Mouse (Mus musculus) midbrain, postnatal 0 days (tissue): Measurements from ENCODE around the gene Angptl4. TPM values are rescaled to one million over a fixed set of nuclear protein-coding genes. Genes with fewer than 3 reads are reported as not detected.

Experiments used
- ATAC-seq: fragments of 200-750 bp; cut with Nextera tagmentation; 2 replicates; pipeline ENCODE4 v1.8.0; 2017; ENCODE audit warnings: moderate number of reproducible peaks, mild to moderate bottlenecking, moderate TSS enrichment, moderate library complexity; ENCODE audit not compliant: low FRiP score
- DNase-seq: peaks from one replicate; pipeline ENCODE4 v3.0.0-alpha.2; 2015; ENCODE audit warnings: low spot score
- H3K27ac ChIP-seq: fragments of 300-500 bp; sonication (generic); 2 replicates; pipeline ENCODE4 v1.5.1; 2014; ENCODE audit warnings: low read depth, mild to moderate bottlenecking, low read length, mixed read lengths
- H3K27me3 ChIP-seq: fragments of 300-500 bp; sonication (generic); 2 replicates; pipeline ENCODE4 v1.6.1; 2014; ENCODE audit warnings: low read length, control low read depth, mixed read lengths; ENCODE audit not compliant: insufficient read depth
- H3K36me3 ChIP-seq: fragments of 300-500 bp; sonication (generic); 2 replicates; pipeline ENCODE4 v1.6.1; 2014; ENCODE audit warnings: low read length, control low read depth, mixed read lengths; ENCODE audit not compliant: insufficient read depth
- H3K4me1 ChIP-seq: fragments of 300-500 bp; sonication (generic); 2 replicates; pipeline ENCODE4 v1.6.1; 2014; ENCODE audit warnings: mild to moderate bottlenecking, control low read depth, antibody characterized with exemption, low read length, mixed read lengths; ENCODE audit not compliant: insufficient read depth
- H3K4me2 ChIP-seq: fragments of 300-500 bp; sonication (generic); 2 replicates; pipeline ENCODE4 v1.6.1; 2014; ENCODE audit warnings: low read depth, mild to moderate bottlenecking, low read length, mixed read lengths; ENCODE audit not compliant: poor library complexity, severe bottlenecking
- H3K4me3 ChIP-seq: fragments of 300-500 bp; sonication (generic); 2 replicates; pipeline ENCODE4 v1.5.1; 2014; ENCODE audit warnings: low read depth, mild to moderate bottlenecking, low read length, moderate library complexity
- H3K9ac ChIP-seq: fragments of 300-500 bp; sonication (generic); replicated peaks from 2 replicates; pipeline ENCODE4 v1.6.1; 2014; ENCODE audit warnings: mild to moderate bottlenecking, low read length, moderate library complexity, mixed read lengths; ENCODE audit not compliant: poor library complexity, severe bottlenecking
- H3K9me3 ChIP-seq: fragments of 300-500 bp; sonication (generic); 2 replicates; pipeline ENCODE4 v1.6.1; 2016; ENCODE audit warnings: low read length, control low read depth
- CTCF ChIP-seq: IDR thresholded peaks from 2 replicates; pipeline ENCODE4 v1.5.1; 2016; ENCODE audit warnings: antibody characterized with exemption, mild to moderate bottlenecking
- WGBS: fragments of 180-500 bp; shearing (Covaris S2); extraction: QIAGEN DNeasy Blood & Tissue Kit; methylation state at CpG from one replicate; pipeline ENCODE4 v1.1.7; 2014; 5-methylcytosine and 5-hydroxymethylcytosine counted together
- polyA plus RNA-seq: library from polyadenylated mRNA; unstranded; fragments of >200 nt; fragmentation: Nextera tagmentation; extraction: Ambion mirVana; gene quantifications from 2 replicates; pipeline ENCODE4 v1.2.1, GENCODE M21; 2015
- total RNA-seq: library from RNA; depleted of rRNA; stranded (reverse); fragments of >200 nt; gene quantifications from 2 replicates; pipeline ENCODE4 v1.2.3, GENCODE M21; 2014

The Angptl4 gene
- total and polyA plus RNA-seq, 2 experiments from 2014 or later: 22.5 to 27.5 TPM

GRCm38 (mm10) chr17:33816612-33817011 is 35.0 kb upstream of the Angptl4 start:
- Histone ChIP-seq H3K9me3 (no peaks in the 10 kb centered on the region), H3K4me2 (peak overlapping the region; percentile 86), H3K27ac (no peak overlapping the region), H3K9ac (no peak overlapping the region), H3K4me1 (0 out of 2 replicates have a peak, but pooled peaks cover 4% of the 10 kb centered on the region), H3K36me3 (peaks cover 3% of the 10 kb centered on the region), H3K27me3 (no peaks in the 10 kb centered on the region), H3K4me3 (no peak overlapping the region; the same call in 1 of the 2 replicates)
- 76% methylated on average over 5 of the region's 5 CpGs for WGBS
- no peak for TF ChIP-seq CTCF
- ATAC-seq (no peak), DNase-seq (no peak)

DNA sequence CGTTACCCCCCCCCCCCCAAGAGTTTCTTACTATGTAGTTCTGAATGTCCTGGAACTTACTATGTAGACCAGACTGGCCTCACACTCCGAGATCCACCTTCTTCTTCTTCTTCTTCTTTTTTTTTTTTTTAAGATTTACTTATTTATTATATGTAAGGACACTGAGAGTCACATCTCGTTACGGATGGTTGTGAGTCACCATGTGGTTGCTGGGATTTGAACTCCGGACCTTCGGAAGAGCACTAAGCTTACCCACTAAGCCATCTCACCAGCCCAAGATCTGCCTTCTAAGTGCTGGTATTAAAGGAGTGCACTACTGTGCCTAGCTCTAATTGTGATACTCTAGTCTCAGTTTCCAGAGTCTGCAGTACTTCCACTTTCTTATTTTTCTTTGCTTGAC is 33.8 kb upstream of the Angptl4 start:
- no peak for DNase-seq
- no peaks in the 10 kb centered on the region for H3K27me3 ChIP-seq
- WGBS: 91% methylated on average over 6 of the region's 6 CpGs

GRCm38 (mm10) chr17:33812990-33813389 is 31.4 kb upstream of the Angptl4 start:
- DNase-seq: no peak
- WGBS: 81% methylated on average over 4 of the region's 4 CpGs
- no peak overlapping the region for H3K4me2 ChIP-seq
- no peak for ATAC-seq
- H3K4me1 ChIP-seq: no peaks in the 10 kb centered on the region
- no peak overlapping the region for H3K27ac ChIP-seq
- no peaks in the 10 kb centered on the region for H3K9me3 ChIP-seq
- H3K4me3 ChIP-seq: no peak overlapping the region
- H3K27me3 ChIP-seq: no peaks in the 10 kb centered on the region
- no peaks in the 10 kb centered on the region for H3K36me3 ChIP-seq
- no peak for TF ChIP-seq CTCF
- H3K9ac ChIP-seq: no peak overlapping the region

More for the DNA sequence above, 33.8 kb upstream of the Angptl4 start:
- no peak for ATAC-seq
- no peak overlapping the region for H3K4me3 ChIP-seq
- 0 out of 2 replicates have a peak, but pooled peaks cover 4% of the 10 kb centered on the region for H3K4me1 ChIP-seq
- no peak overlapping the region for H3K27ac ChIP-seq
- no peaks in the 10 kb centered on the region for H3K9me3 ChIP-seq
- TF ChIP-seq CTCF: no peak
- H3K36me3 ChIP-seq: no peaks in the 10 kb centered on the region
- no peak overlapping the region for H3K4me2 ChIP-seq
- no peak overlapping the region for H3K9ac ChIP-seq

GRCm38 (mm10) chr17:33812475-33812874 is 30.8 kb upstream of the Angptl4 start:
- H3K4me1 ChIP-seq: no peaks in the 10 kb centered on the region
- TF ChIP-seq CTCF: no peak
- no peak overlapping the region for H3K4me2 ChIP-seq
- DNase-seq (no peak), ATAC-seq (no peak)
- no peak overlapping the region for H3K27ac ChIP-seq
- no peaks in the 10 kb centered on the region for H3K36me3 ChIP-seq
- no peak overlapping the region for H3K9ac ChIP-seq
- no peak overlapping the region for H3K4me3 ChIP-seq
- H3K9me3 ChIP-seq: no peaks in the 10 kb centered on the region
- 71% methylated on average over 3 of the region's 3 CpGs for WGBS
- no peaks in the 10 kb centered on the region for H3K27me3 ChIP-seq

GRCm38 (mm10) chr17:33811142-33811516 is 29.5 kb upstream of the Angptl4 start:
- H3K4me1 ChIP-seq: no peaks in the 10 kb centered on the region
- no peaks in the 10 kb centered on the region for H3K9me3 ChIP-seq
- H3K4me2 ChIP-seq: peak overlapping the region; percentile 77
- ATAC-seq (no peak), DNase-seq (no peak)
- no peak for TF ChIP-seq CTCF
- H3K27ac ChIP-seq: no peak overlapping the region
- 33% methylated on average over 7 of the region's 7 CpGs for WGBS
- peak overlapping the region; percentile 60; the same call in 1 of the 2 replicates for H3K9ac ChIP-seq
- no peaks in the 10 kb centered on the region for H3K36me3 ChIP-seq
- no peaks in the 10 kb centered on the region for H3K27me3 ChIP-seq
- H3K4me3 ChIP-seq: peak overlapping the region; percentile 54

DNA sequence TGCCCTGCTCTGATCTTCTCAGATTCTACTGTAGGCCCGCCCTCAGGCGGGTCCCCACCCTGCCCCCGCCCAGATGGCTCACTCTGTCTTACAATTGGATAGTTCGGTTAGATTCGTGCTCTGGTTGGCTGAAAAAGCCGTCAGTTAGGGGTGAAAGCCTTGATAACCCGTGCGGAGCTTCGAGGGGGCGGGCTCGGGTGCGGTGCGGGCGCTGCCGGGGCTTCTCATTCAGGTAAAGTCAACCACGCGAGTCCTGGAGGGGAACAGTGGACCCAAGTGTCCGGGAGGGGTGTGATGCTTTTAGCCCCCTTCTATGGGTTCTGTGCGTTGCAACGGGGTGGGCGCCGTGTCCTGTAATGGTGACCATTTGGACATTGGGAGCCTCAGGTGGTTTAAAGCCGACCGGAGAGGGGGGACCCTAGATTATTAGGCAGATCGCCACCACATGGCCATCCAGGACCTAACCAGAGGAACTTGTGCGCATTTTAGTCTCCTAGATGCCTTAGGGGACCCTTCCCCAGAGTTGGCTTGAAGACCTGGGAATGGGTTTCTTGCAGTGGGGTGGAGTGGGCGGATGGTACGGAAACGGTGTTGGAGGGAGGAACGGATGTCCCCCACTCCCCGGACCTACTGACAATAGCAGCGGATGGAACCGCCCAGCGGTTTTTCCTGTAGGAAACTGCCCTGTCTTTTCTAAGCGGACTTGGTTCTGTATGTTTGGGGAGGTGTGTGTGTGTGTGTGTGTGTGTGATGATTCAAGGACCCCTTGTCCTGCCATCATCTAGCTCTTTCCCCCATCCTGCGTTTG is 28.9 kb upstream of the Angptl4 start, which contains the start of gene Kank3:
TSS of gene Kank3 (plus strand) at position 186 of the 808 bp plus-strand sequence.
- Histone ChIP-seq H3K9me3 (no peaks in the 10 kb centered on the region), H3K27me3 (no peaks in the 10 kb centered on the region), H3K27ac (peak within 1 kb of the TSS; percentile 26; the same call in 1 of the 2 replicates), H3K9ac (peak within 1 kb of the TSS; percentile 60), H3K4me3 (peak within 1 kb of the TSS; percentile 54), H3K36me3 (no peaks in the 10 kb centered on the region), H3K4me2 (peak within 1 kb of the TSS; percentile 77), H3K4me1 (no peaks in the 10 kb centered on the region)
- peak; percentile 97 for DNase-seq
- WGBS: 1% methylated on average over 36 of the region's 36 CpGs
- no peak; the same call in 1 of the 2 replicates for TF ChIP-seq CTCF
- peak; percentile 98 for ATAC-seq
